Mouse (Mus musculus): ENCODE data around the gene Paxx. TPM values are rescaled to one million over a fixed set of nuclear protein-coding genes. Genes with fewer than 3 reads are reported as not detected.

Paxx gene
- polyA plus RNA-seq, 1 experiment from 2014 or later: 23.2 TPM

- no peak for DNase-seq (ENCODE audit: low spot score, missing footprints)
- Histone ChIP-seq H3K9ac (ENCODE audit: low read length) (no peak overlapping the region), H3K4me2 (no peak overlapping the region), H3K27ac (ENCODE audit: low read depth, low read length) (no peak overlapping the region), H3K9me3 (ENCODE audit: control insufficient read depth, low read length) (no peaks in the 10 kb centered on the region), H3K36me3 (ENCODE audit: control insufficient read depth, insufficient read depth, low read length) (no peaks in the 10 kb centered on the region), H3K4me3 (ENCODE audit: low read depth, low read length) (no peak overlapping the region), H3K4me1 (ENCODE audit: control insufficient read depth, insufficient read depth, low read length) (peaks cover 10% of the 10 kb centered on the region), H3K27me3 (ENCODE audit: control insufficient read depth, insufficient read depth, low read length) (no peaks in the 10 kb centered on the region)
- no peak for ATAC-seq (ENCODE audit: low FRiP score)
- 81% methylated on average over 5 of the region's 5 CpGs for WGBS
These were observed 2.0 kb downstream of the Paxx start for GRCm38 (mm10) chr2:25458911-25459310.

GRCm38 (mm10) chr2:25457022-25457896 lies 3.6 kb downstream of the Paxx start:
- Histone ChIP-seq H3K36me3 (ENCODE audit: control insufficient read depth, insufficient read depth, low read length) (no peaks in the 10 kb centered on the region), H3K27me3 (ENCODE audit: control insufficient read depth, insufficient read depth, low read length) (no peaks in the 10 kb centered on the region), H3K27ac (ENCODE audit: low read depth, low read length) (no peak overlapping the region), H3K9ac (ENCODE audit: low read length) (no peak overlapping the region), H3K4me2 (no peak overlapping the region), H3K9me3 (ENCODE audit: control insufficient read depth, low read length) (no peaks in the 10 kb centered on the region), H3K4me3 (ENCODE audit: low read depth, low read length) (no peak overlapping the region), H3K4me1 (ENCODE audit: control insufficient read depth, insufficient read depth, low read length) (peaks cover 10% of the 10 kb centered on the region)
- ATAC-seq (ENCODE audit: low FRiP score) (no peak), DNase-seq (ENCODE audit: low spot score, missing footprints) (no peak)
- WGBS: 81% methylated on average over 9 of the region's 9 CpGs

- Histone ChIP-seq H3K4me1 (ENCODE audit: control insufficient read depth, insufficient read depth, low read length) (peaks cover 9% of the 10 kb centered on the region), H3K36me3 (ENCODE audit: control insufficient read depth, insufficient read depth, low read length) (no peaks in the 10 kb centered on the region), H3K27me3 (ENCODE audit: control insufficient read depth, insufficient read depth, low read length) (no peaks in the 10 kb centered on the region), H3K4me2 (no peak within 1 kb of the TSS), H3K27ac (ENCODE audit: low read depth, low read length) (no peak within 1 kb of the TSS), H3K9me3 (ENCODE audit: control insufficient read depth, low read length) (no peaks in the 10 kb centered on the region), H3K9ac (ENCODE audit: low read length) (no peak within 1 kb of the TSS), H3K4me3 (ENCODE audit: low read depth, low read length) (no peak within 1 kb of the TSS)
- ATAC-seq (ENCODE audit: low FRiP score) (no peak), DNase-seq (ENCODE audit: low spot score, missing footprints) (no peak)
- 66% methylated on average over 14 of the region's 14 CpGs for WGBS
These were observed 4.5 kb downstream of the Paxx start, which contains the start of gene Clic3 for GRCm38 (mm10) chr2:25456205-25456953. Gene Clic3, plus strand, starts transcription at chr2:25456838.

GRCm38 (mm10) chr2:25452951-25453350 lies 7.9 kb downstream of the Paxx start:
- no peak overlapping the region for H3K4me3 ChIP-seq (ENCODE audit: low read depth, low read length)
- ATAC-seq (ENCODE audit: low FRiP score): no peak
- H3K4me1 ChIP-seq (ENCODE audit: control insufficient read depth, insufficient read depth, low read length): no peaks in the 10 kb centered on the region
- H3K36me3 ChIP-seq (ENCODE audit: control insufficient read depth, insufficient read depth, low read length): peaks cover under 1% of the 10 kb centered on the region; the same call in 1 of the 2 replicates
- H3K27me3 ChIP-seq (ENCODE audit: control insufficient read depth, insufficient read depth, low read length): no peaks in the 10 kb centered on the region
- no peak overlapping the region for H3K9ac ChIP-seq (ENCODE audit: low read length)
- H3K4me2 ChIP-seq: no peak overlapping the region
- no peak overlapping the region for H3K27ac ChIP-seq (ENCODE audit: low read depth, low read length)
- WGBS: 42% methylated on average over 1 of the region's 1 CpGs
- no peak for DNase-seq (ENCODE audit: low spot score, missing footprints)
- H3K9me3 ChIP-seq (ENCODE audit: control insufficient read depth, low read length): no peaks in the 10 kb centered on the region

GRCm38 (mm10) chr2:25450853-25451647 lies 9.8 kb downstream of the Paxx start:
- 88% methylated on average over 8 of the region's 8 CpGs for WGBS
- DNase-seq (ENCODE audit: low spot score, missing footprints) (no peak), ATAC-seq (ENCODE audit: low FRiP score) (no peak)
- Histone ChIP-seq H3K4me3 (ENCODE audit: low read depth, low read length) (no peak overlapping the region), H3K27ac (ENCODE audit: low read depth, low read length) (no peak overlapping the region), H3K27me3 (ENCODE audit: control insufficient read depth, insufficient read depth, low read length) (no peaks in the 10 kb centered on the region), H3K4me2 (no peak overlapping the region), H3K36me3 (ENCODE audit: control insufficient read depth, insufficient read depth, low read length) (peaks cover 5% of the 10 kb centered on the region; the same call in 1 of the 2 replicates), H3K9ac (ENCODE audit: low read length) (no peak overlapping the region), H3K4me1 (ENCODE audit: control insufficient read depth, insufficient read depth, low read length) (no peaks in the 10 kb centered on the region), H3K9me3 (ENCODE audit: control insufficient read depth, low read length) (no peaks in the 10 kb centered on the region)

GRCm38 (mm10) chr2:25442682-25443081 lies 18.2 kb downstream of the Paxx start:
- no peaks in the 10 kb centered on the region for H3K27me3 ChIP-seq (ENCODE audit: control insufficient read depth, insufficient read depth, low read length)
- no peak overlapping the region for H3K4me3 ChIP-seq (ENCODE audit: low read depth, low read length)
- no peak for DNase-seq (ENCODE audit: low spot score, missing footprints)
- H3K36me3 ChIP-seq (ENCODE audit: control insufficient read depth, insufficient read depth, low read length): peaks cover 11% of the 10 kb centered on the region
- no peak for ATAC-seq (ENCODE audit: low FRiP score)
- no peaks in the 10 kb centered on the region for H3K4me1 ChIP-seq (ENCODE audit: control insufficient read depth, insufficient read depth, low read length)
- 91% methylated on average over 14 of the region's 14 CpGs for WGBS
- no peaks in the 10 kb centered on the region for H3K9me3 ChIP-seq (ENCODE audit: control insufficient read depth, low read length)
- no peak overlapping the region for H3K4me2 ChIP-seq
- no peak overlapping the region for H3K27ac ChIP-seq (ENCODE audit: low read depth, low read length)
- no peak overlapping the region for H3K9ac ChIP-seq (ENCODE audit: low read length)

- no peak overlapping the region for H3K4me2 ChIP-seq
- ATAC-seq (ENCODE audit: low FRiP score) (no peak), DNase-seq (ENCODE audit: low spot score, missing footprints) (no peak)
- peaks cover 9% of the 10 kb centered on the region for H3K36me3 ChIP-seq (ENCODE audit: control insufficient read depth, insufficient read depth, low read length)
- H3K4me1 ChIP-seq (ENCODE audit: control insufficient read depth, insufficient read depth, low read length): no peaks in the 10 kb centered on the region
- no peaks in the 10 kb centered on the region for H3K9me3 ChIP-seq (ENCODE audit: control insufficient read depth, low read length)
- no peak overlapping the region for H3K9ac ChIP-seq (ENCODE audit: low read length)
- no peak overlapping the region for H3K4me3 ChIP-seq (ENCODE audit: low read depth, low read length)
- 86% methylated on average over 20 of the region's 20 CpGs for WGBS
- H3K27ac ChIP-seq (ENCODE audit: low read depth, low read length): no peak overlapping the region
- no peaks in the 10 kb centered on the region for H3K27me3 ChIP-seq (ENCODE audit: control insufficient read depth, insufficient read depth, low read length)
These were observed 19.8 kb downstream of the Paxx start for GRCm38 (mm10) chr2:25441067-25441466.

- DNase-seq (ENCODE audit: low spot score, missing footprints): no peak
- ATAC-seq (ENCODE audit: low FRiP score): no peak
- 91% methylated on average over 10 of the region's 10 CpGs for WGBS
- Histone ChIP-seq H3K27me3 (ENCODE audit: control insufficient read depth, insufficient read depth, low read length) (no peaks in the 10 kb centered on the region), H3K27ac (ENCODE audit: low read depth, low read length) (no peak overlapping the region), H3K9me3 (ENCODE audit: control insufficient read depth, low read length) (no peaks in the 10 kb centered on the region), H3K36me3 (ENCODE audit: control insufficient read depth, insufficient read depth, low read length) (peaks cover 9% of the 10 kb centered on the region; the same call in 1 of the 2 replicates), H3K4me3 (ENCODE audit: low read depth, low read length) (no peak overlapping the region), H3K4me1 (ENCODE audit: control insufficient read depth, insufficient read depth, low read length) (no peaks in the 10 kb centered on the region), H3K9ac (ENCODE audit: low read length) (no peak overlapping the region), H3K4me2 (no peak overlapping the region)
These were observed 24.5 kb downstream of the Paxx start for GRCm38 (mm10) chr2:25436286-25436820.

All from midbrain, embryonic 11.5 days (tissue).